Mouse (Mus musculus) heart, embryonic 14.5 days (tissue): ENCODE measurements around the gene Aph1c. TPM values are rescaled to one million over a fixed set of nuclear protein-coding genes. Genes with fewer than 3 reads are reported as not detected.

Experiments used
- ATAC-seq: fragments of 200-750 bp; cut with Nextera tagmentation; 2 replicates; pipeline ENCODE4 v1.8.0; 2017; ENCODE audit warnings: low read depth, moderate TSS enrichment; ENCODE audit not compliant: insufficient number of reproducible peaks, insufficient read depth, low FRiP score
- H3K27ac ChIP-seq, 2 experiments: fragments of 200-500 bp in 1 of 2; fragments of 300-500 bp in 1 of 2; sonication (generic) in 1 of 2; replicated peaks in 1 of 2; 2 replicates each; pipeline ENCODE4 v1.5.1; 2012 to 2014; ENCODE audit warnings: low read depth in 2 of 2, low read length in 2 of 2, control low read depth in 1 of 2, mild to moderate bottlenecking in 1 of 2, mixed read lengths in 1 of 2; ENCODE audit not compliant: control insufficient read depth in 1 of 2, insufficient read depth in 1 of 2
- H3K27me3 ChIP-seq: fragments of 300-500 bp; sonication (generic); 2 replicates; pipeline ENCODE4 v1.6.1; 2014; ENCODE audit warnings: mild to moderate bottlenecking, low read length, control low read depth; ENCODE audit not compliant: control insufficient read depth, insufficient read depth
- H3K36me3 ChIP-seq: fragments of 300-500 bp; sonication (generic); 2 replicates; pipeline ENCODE4 v1.6.1; 2014; ENCODE audit warnings: mild to moderate bottlenecking, control low read depth, low read length, mixed read lengths; ENCODE audit not compliant: control insufficient read depth, insufficient read depth
- H3K4me1 ChIP-seq, 2 experiments: fragments of 200-500 bp in 1 of 2; fragments of 300-500 bp in 1 of 2; sonication (generic) in 1 of 2; 2 replicates each; pipeline ENCODE4 v1.6.1; 2012 to 2014; ENCODE audit warnings: low read length in 2 of 2, control low read depth in 1 of 2, mixed read lengths in 1 of 2; ENCODE audit not compliant: control insufficient read depth in 2 of 2, insufficient read depth in 2 of 2
- H3K4me2 ChIP-seq: fragments of 300-500 bp; sonication (generic); 2 replicates; pipeline ENCODE4 v1.6.1; 2014; ENCODE audit warnings: mild to moderate bottlenecking, low read length
- H3K4me3 ChIP-seq, 2 experiments: fragments of 200-500 bp in 1 of 2; fragments of 300-500 bp in 1 of 2; sonication (generic) in 1 of 2; 2 replicates each; pipeline ENCODE4 v1.5.1; 2012 to 2014; ENCODE audit warnings: low read length in 2 of 2, mild to moderate bottlenecking in 2 of 2, control low read depth in 1 of 2, low read depth in 1 of 2, moderate library complexity in 1 of 2; ENCODE audit not compliant: control insufficient read depth in 1 of 2, insufficient read depth in 1 of 2
- H3K9ac ChIP-seq: fragments of 300-500 bp; sonication (generic); 2 replicates; pipeline ENCODE4 v1.6.1; 2014; ENCODE audit warnings: mild to moderate bottlenecking, low read length
- H3K9me3 ChIP-seq: fragments of 300-500 bp; sonication (generic); 2 replicates; pipeline ENCODE4 v1.6.1; 2016; ENCODE audit warnings: low read length, control low read depth; ENCODE audit not compliant: control insufficient read depth
- WGBS: fragments of 180-500 bp; shearing (Covaris S2); extraction: QIAGEN DNeasy Blood & Tissue Kit; methylation state at CpG from one replicate; pipeline ENCODE4 v1.1.7; 2014; 5-methylcytosine and 5-hydroxymethylcytosine counted together
- polyA plus RNA-seq: library from polyadenylated mRNA; unstranded; fragments of >200 nt; fragmentation: Nextera tagmentation; extraction: Ambion mirVana; gene quantifications from 2 replicates; pipeline ENCODE4 v1.2.1, GENCODE M21; 2014

The Aph1c gene
- polyA plus RNA-seq, 1 experiment from 2014 or later = 2.1 TPM

- H3K4me1 ChIP-seq = no peaks in the 10 kb centered on the region
- H3K9me3 ChIP-seq = no peaks in the 10 kb centered on the region
- H3K4me2 ChIP-seq = no peak overlapping the region
- WGBS = 66% methylated on average over 3 of the region's 3 CpGs
- H3K4me3 ChIP-seq = no peak overlapping the region
- ATAC-seq = no peak
- no peaks in the 10 kb centered on the region for H3K36me3 ChIP-seq
- no peak overlapping the region for H3K27ac ChIP-seq
- H3K9ac ChIP-seq = no peak overlapping the region
- no peaks in the 10 kb centered on the region for H3K27me3 ChIP-seq
Observed at GRCm38 (mm10) chr9:66769275-66769674, 65.3 kb downstream of the Aph1c start.

- Histone ChIP-seq H3K4me2 (no peak overlapping the region), H3K36me3 (no peaks in the 10 kb centered on the region), H3K27ac (no peak overlapping the region), H3K9me3 (no peaks in the 10 kb centered on the region), H3K27me3 (no peaks in the 10 kb centered on the region), H3K9ac (no peak overlapping the region), H3K4me3 (no peak overlapping the region), H3K4me1 (no peaks in the 10 kb centered on the region)
- WGBS = 73% methylated on average over 1 of the region's 1 CpGs
- ATAC-seq = no peak
Observed at GRCm38 (mm10) chr9:66768721-66769120, 65.8 kb downstream of the Aph1c start.

Other genes starting within 250 kb of the Aph1c start
- gene Usp3, start 241.6 kb downstream of the Aph1c start, polyA plus RNA-seq = 39.9 and 51.7 TPM in 2 replicates
- 0.26 and 0.42 TPM in 2 replicates for gene Car12, start 121.0 kb downstream of the Aph1c start, polyA plus RNA-seq
- 9.1 and 11.0 TPM in 2 replicates for gene Aph1b, start 39.2 kb downstream of the Aph1c start, polyA plus RNA-seq
- gene Gm10647, start 37.7 kb downstream of the Aph1c start, polyA plus RNA-seq = 0.46 and 0.57 TPM in 2 replicates
- gene Rab8b, start 85.0 kb upstream of the Aph1c start, polyA plus RNA-seq = 16.7 and 18.9 TPM in 2 replicates
- 515 and 527 TPM in 2 replicates for gene Rps27l, start 111.4 kb upstream of the Aph1c start, polyA plus RNA-seq
- gene Lactb, start 140.8 kb upstream of the Aph1c start, polyA plus RNA-seq = 8.5 and 8.7 TPM in 2 replicates
- 5,210 and 5,334 TPM in 2 replicates for gene Tpm1, start 214.7 kb upstream of the Aph1c start, polyA plus RNA-seq